Mouse (Mus musculus) heart, postnatal 10 days (tissue): ENCODE results near the gene Nsmce4a. TPM values are rescaled to one million over a fixed set of nuclear protein-coding genes. Genes with fewer than 3 reads are reported as not detected.
A peak's percentile ranks its signal among the peaks of the same experiment; 100 is the strongest.

ENCODE experiments used
- DNase-seq, 2 experiments: peaks; one replicate each; pipeline ENCODE4 v3.0.0; 2021
- intact Hi-C: fragments of 180-260 bp; cut with DNase I; formaldehyde crosslinking; loops from one replicate; pipeline ENCODE4 v1.15.1; 2025
- total RNA-seq, 2 experiments: library from RNA; stranded (reverse); gene quantifications; 2 replicates each; pipeline ENCODE4 v1.2.3; 2021

Gene Nsmce4a
- total RNA-seq, 2 experiments from 2014 or later: 55.1 to 56.4 TPM

- intact Hi-C loops: no loop called here
- DNase-seq: no peak
Measured at GRCm38 (mm10) chr7:130578607-130579006, 5.7 kb upstream of the Nsmce4a start.

- intact Hi-C loops: no loop called here
- DNase-seq: no peak
Measured at GRCm38 (mm10) chr7:130578066-130578465, 5.1 kb upstream of the Nsmce4a start.

- intact Hi-C loops: no loop called here
- no peak for DNase-seq
Measured at GRCm38 (mm10) chr7:130577388-130578003, 4.6 kb upstream of the Nsmce4a start, which contains the start of gene Tacc2. Gene Tacc2, plus strand, starts transcription at chr7:130577438.

GRCm38 (mm10) chr7:130576981-130577380 lies 4.1 kb upstream of the Nsmce4a start:
- DNase-seq: peak; percentile 23 to 30
- intact Hi-C loops: no loop called here

GRCm38 (mm10) chr7:130574211-130574991 lies 1.5 kb upstream of the Nsmce4a start:
- intact Hi-C loops: loop anchor here (2.0 kb wide), 1 partner anchor 20 kb away; no protein-coding TSS in a partner anchor
- DNase-seq: peak; percentile 63 to 65

GRCm38 (mm10) chr7:130573746-130574145 lies 828 bp upstream of the Nsmce4a start:
- intact Hi-C loops: loop anchor here (2.0 kb wide), 1 partner anchor 19 kb away; no protein-coding TSS in a partner anchor
- no peak for DNase-seq

GRCm38 (mm10) chr7:130570472-130570871 lies 2.4 kb downstream of the Nsmce4a start:
- peak in 1 of 2 experiments; percentile 0 for DNase-seq
- intact Hi-C loops: no loop called here

- DNase-seq: peak; percentile 43 to 55
- intact Hi-C loops: no loop called here
Measured at GRCm38 (mm10) chr7:130568783-130569436, 4.0 kb downstream of the Nsmce4a start.

GRCm38 (mm10) chr7:130564596-130564995 lies 8.3 kb downstream of the Nsmce4a start:
- intact Hi-C loops: no loop called here
- DNase-seq: no peak

GRCm38 (mm10) chr7:130563880-130564279 lies 9.0 kb downstream of the Nsmce4a start:
- no peak for DNase-seq
- intact Hi-C loops: no loop called here

GRCm38 (mm10) chr7:130563276-130563675 lies 9.6 kb downstream of the Nsmce4a start:
- intact Hi-C loops: no loop called here
- DNase-seq: no peak

GRCm38 (mm10) chr7:130560933-130561332 lies 12.0 kb downstream of the Nsmce4a start:
- no peak for DNase-seq
- intact Hi-C loops: no loop called here

GRCm38 (mm10) chr7:130558592-130558991 lies 14.3 kb downstream of the Nsmce4a start:
- DNase-seq: peak in 1 of 2 experiments; percentile 17
- intact Hi-C loops: no loop called here

- intact Hi-C loops: loop anchor here (2.0 kb wide), 1 partner anchor 19 kb away; no protein-coding TSS in a partner anchor
- peak; percentile 44 to 58 for DNase-seq
Measured at GRCm38 (mm10) chr7:130555597-130555996, 17.3 kb downstream of the Nsmce4a start.

- intact Hi-C loops: no loop called here
- DNase-seq: no peak
Measured at GRCm38 (mm10) chr7:130553321-130553720, 19.6 kb downstream of the Nsmce4a start.

- intact Hi-C loops: no loop called here
- DNase-seq: peak; percentile 75 to 82
Measured at GRCm38 (mm10) chr7:130552780-130553179, 20.1 kb downstream of the Nsmce4a start.

- intact Hi-C loops: loop anchor here (2.0 kb wide), 1 partner anchor 27 kb away; the partner anchor contains the start of gene Ate1
- no peak for DNase-seq
Measured at GRCm38 (mm10) chr7:130547635-130548175, 25.2 kb downstream of the Nsmce4a start.

GRCm38 (mm10) chr7:130546791-130547484 lies 26.0 kb downstream of the Nsmce4a start:
- intact Hi-C loops: loop anchor here (2.0 kb wide), 1 partner anchor 26 kb away; the partner anchor contains the start of gene Ate1
- peak; percentile 93 to 96 for DNase-seq

GRCm38 (mm10) chr7:130546421-130546790 lies 26.5 kb downstream of the Nsmce4a start:
- DNase-seq: no peak
- intact Hi-C loops: loop anchor here (2.0 kb wide), 1 partner anchor 26 kb away; the partner anchor contains the start of gene Ate1

GRCm38 (mm10) chr7:130545893-130546292 lies 27.0 kb downstream of the Nsmce4a start:
- intact Hi-C loops: loop anchor here (2.0 kb wide), 1 partner anchor 25 kb away; the partner anchor contains the start of gene Ate1
- no peak for DNase-seq
